Mouse (Mus musculus) spleen, adult 2 months (tissue): ENCODE results near the gene Spata13. TPM values are rescaled to one million over a fixed set of nuclear protein-coding genes. Genes with fewer than 3 reads are reported as not detected.

ENCODE experiments used
- DNase-seq, 2 experiments: peaks; one replicate each; pipeline versions ENCODE4 v3.0.0 to v3.0.0-alpha.2; 2012 to 2021; ENCODE audit warnings: low spot score in 2 of 2, low read depth in 1 of 2
- H3K27ac ChIP-seq: fragments of 200-500 bp; 2 replicates; pipeline ENCODE4 v1.5.1; 2012; ENCODE audit warnings: low read length, inconsistent platforms; ENCODE audit not compliant: insufficient read depth
- H3K27me3 ChIP-seq: fragments of 200-500 bp; 2 replicates; pipeline ENCODE4 v1.6.1; 2012; ENCODE audit warnings: mild to moderate bottlenecking, moderate library complexity, low read length, inconsistent platforms; ENCODE audit not compliant: control insufficient read depth, insufficient read depth
- H3K36me3 ChIP-seq: fragments of 200-500 bp; 2 replicates; pipeline ENCODE4 v1.6.1; 2012; ENCODE audit warnings: mild to moderate bottlenecking, low read length, inconsistent platforms; ENCODE audit not compliant: control insufficient read depth, insufficient read depth
- H3K4me1 ChIP-seq: fragments of 200-500 bp; 2 replicates; pipeline ENCODE4 v1.6.1; 2011; ENCODE audit warnings: inconsistent platforms; ENCODE audit not compliant: control insufficient read depth, insufficient read depth, insufficient read length
- H3K4me3 ChIP-seq: fragments of 200-500 bp; 2 replicates; pipeline ENCODE4 v1.5.1; 2011; ENCODE audit warnings: mild to moderate bottlenecking, inconsistent platforms; ENCODE audit not compliant: insufficient read depth, insufficient read length; ENCODE audit errors: extremely low read depth
- CTCF ChIP-seq: fragments of 200-500 bp; IDR thresholded peaks from 2 replicates; pipeline ENCODE4 v1.5.1; 2011; ENCODE audit warnings: mild to moderate bottlenecking, inconsistent platforms; ENCODE audit not compliant: insufficient read depth, insufficient read length, insufficient replicate concordance; ENCODE audit errors: extremely low read depth
- POLR2A ChIP-seq: fragments of 200-500 bp; IDR thresholded peaks from 2 replicates; pipeline ENCODE4 v1.6.1; 2011; ENCODE audit warnings: low read depth, low read length, inconsistent platforms
- WGBS: fragments of 180-500 bp; shearing (Covaris S2); methylation state at CpG from one replicate; pipeline ENCODE4 v1.1.7; 2018; 5-methylcytosine and 5-hydroxymethylcytosine counted together
- polyA plus RNA-seq: library from polyadenylated mRNA; depleted of rRNA; stranded (reverse); fragments of >200 nt; gene quantifications from 2 replicates; pipeline ENCODE4 v1.2.3, GENCODE M21; 2012

The Spata13 gene
- polyA plus RNA-seq, 1 experiment = 23.5 TPM

- 2% methylated on average over 4 of the region's 4 CpGs for WGBS
- TF ChIP-seq CTCF = no peak
- no peak for TF ChIP-seq POLR2A
- H3K27me3 ChIP-seq = no peaks in the 10 kb centered on the region
- H3K36me3 ChIP-seq = no peaks in the 10 kb centered on the region
- peaks cover 58% of the 10 kb centered on the region; the same call in 1 of the 2 replicates for H3K4me1 ChIP-seq
- DNase-seq = peak; percentile 75 to 80
- H3K27ac ChIP-seq = peak overlapping the region; percentile 95
- peak overlapping the region; percentile 15; the same call in 1 of the 2 replicates for H3K4me3 ChIP-seq
These were observed 102.9 kb downstream of the Spata13 start for GRCm38 (mm10) chr14:60736591-60737192.

- Histone ChIP-seq H3K27ac (peak overlapping the region; percentile 95), H3K4me1 (peaks cover 58% of the 10 kb centered on the region; the same call in 1 of the 2 replicates), H3K36me3 (no peaks in the 10 kb centered on the region), H3K4me3 (no peak overlapping the region), H3K27me3 (no peaks in the 10 kb centered on the region)
- TF ChIP-seq POLR2A (no peak), CTCF (no peak)
- DNase-seq = peak in 1 of 2 experiments; percentile 63
- WGBS = 14% methylated on average over 7 of the region's 7 CpGs
These were observed 103.4 kb downstream of the Spata13 start for GRCm38 (mm10) chr14:60737202-60737611.

DNA sequence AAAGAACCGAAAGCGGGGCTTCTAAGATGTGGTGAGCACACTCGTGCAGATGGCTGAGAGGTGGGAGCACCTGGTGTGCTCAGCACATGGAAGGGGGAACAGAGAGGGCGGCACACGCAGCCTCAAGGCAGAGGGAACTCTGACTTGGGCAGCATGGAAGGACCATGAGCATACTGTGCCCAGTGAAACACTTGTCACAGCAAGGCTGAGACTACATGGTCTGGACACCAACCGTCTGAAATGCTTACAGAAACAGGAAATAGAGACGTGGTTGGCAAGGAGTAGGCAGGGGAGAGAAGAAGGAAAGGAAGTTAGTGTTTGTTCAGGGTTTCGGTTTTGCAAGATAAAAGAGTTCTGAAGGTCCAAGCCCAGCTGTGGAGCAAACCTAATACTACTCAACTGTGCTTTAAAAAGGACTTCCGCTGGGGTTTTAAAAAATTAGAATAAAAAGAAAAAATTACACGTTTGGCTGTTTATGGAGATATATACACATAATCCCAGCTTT lies 104.7 kb downstream of the Spata13 start:
- no peaks in the 10 kb centered on the region for H3K27me3 ChIP-seq
- no peak for TF ChIP-seq CTCF
- TF ChIP-seq POLR2A = peak; percentile 44; the same call in 1 of the 2 replicates
- H3K36me3 ChIP-seq = no peaks in the 10 kb centered on the region
- 6% methylated on average over 10 of the region's 10 CpGs for whole genome bisulfite sequencing
- peaks cover 58% of the 10 kb centered on the region; the same call in 1 of the 2 replicates for H3K4me1 ChIP-seq
- peak overlapping the region; percentile 23; the same call in 1 of the 2 replicates for H3K4me3 ChIP-seq
- peak; percentile 41 to 62 for DNase-seq
- peak overlapping the region; percentile 95 for H3K27ac ChIP-seq

GRCm38 (mm10) chr14:60739155-60739554 lies 105.4 kb downstream of the Spata13 start:
- no peaks in the 10 kb centered on the region for H3K36me3 ChIP-seq
- no peaks in the 10 kb centered on the region for H3K27me3 ChIP-seq
- WGBS = 6% methylated on average over 8 of the region's 9 CpGs
- no peak for DNase-seq
- H3K4me3 ChIP-seq = no peak overlapping the region
- peaks cover 53% of the 10 kb centered on the region; the same call in 1 of the 2 replicates for H3K4me1 ChIP-seq
- H3K27ac ChIP-seq = peak overlapping the region; percentile 14; the same call in 1 of the 2 replicates
- no peak for TF ChIP-seq POLR2A
- TF ChIP-seq CTCF = no peak

GRCm38 (mm10) chr14:60739616-60740015 lies 105.8 kb downstream of the Spata13 start:
- H3K27ac ChIP-seq = peak overlapping the region; percentile 82
- no peaks in the 10 kb centered on the region for H3K27me3 ChIP-seq
- WGBS = 52% methylated on average over 12 of the region's 12 CpGs
- no peak for TF ChIP-seq CTCF
- TF ChIP-seq POLR2A = no peak
- H3K36me3 ChIP-seq = no peaks in the 10 kb centered on the region
- H3K4me3 ChIP-seq = no peak overlapping the region
- H3K4me1 ChIP-seq = peaks cover 54% of the 10 kb centered on the region; the same call in 1 of the 2 replicates
- DNase-seq = no peak

GRCm38 (mm10) chr14:60740507-60740906 lies 106.7 kb downstream of the Spata13 start:
- DNase-seq = no peak
- Histone ChIP-seq H3K27me3 (no peaks in the 10 kb centered on the region), H3K36me3 (0 out of 2 replicates have a peak, but pooled peaks cover under 1% of the 10 kb centered on the region), H3K4me1 (peaks cover 49% of the 10 kb centered on the region; the same call in 1 of the 2 replicates), H3K4me3 (no peak overlapping the region), H3K27ac (peak overlapping the region; percentile 62)
- 55% methylated on average over 5 of the region's 5 CpGs for WGBS
- TF ChIP-seq POLR2A = no peak
- no peak for TF ChIP-seq CTCF

- Histone ChIP-seq H3K36me3 (0 out of 2 replicates have a peak, but pooled peaks cover 2% of the 10 kb centered on the region), H3K27ac (peak overlapping the region; percentile 62), H3K27me3 (no peaks in the 10 kb centered on the region), H3K4me1 (peaks cover 46% of the 10 kb centered on the region; the same call in 1 of the 2 replicates), H3K4me3 (no peak overlapping the region)
- WGBS = 73% methylated on average over 8 of the region's 8 CpGs
- no peak for TF ChIP-seq POLR2A
- no peak for DNase-seq
These were observed 107.2 kb downstream of the Spata13 start for GRCm38 (mm10) chr14:60741033-60741432.
